Mouse (Mus musculus) left cerebral cortex, postnatal 14 days (tissue): ENCODE results near the gene Snx11. TPM values are rescaled to one million over a fixed set of nuclear protein-coding genes. Genes with fewer than 3 reads are reported as not detected.

ENCODE experiments used
- DNase-seq, 2 experiments: peaks; one replicate each; pipeline ENCODE4 v3.0.0; 2021 to 2022; ENCODE audit warnings: low spot score in 2 of 2, mixed read lengths in 1 of 2
- intact Hi-C: fragments of 180-260 bp; cut with DNase I; formaldehyde crosslinking; loops from one replicate; pipeline ENCODE4 v1.15.1; 2025
- total RNA-seq, 2 experiments: library from RNA; stranded (reverse); gene quantifications; 2 replicates each; pipeline ENCODE4 v1.2.3; 2021

Gene Snx11
- total RNA-seq, 2 experiments from 2014 or later, result 39.0 to 44.2 TPM

DNA sequence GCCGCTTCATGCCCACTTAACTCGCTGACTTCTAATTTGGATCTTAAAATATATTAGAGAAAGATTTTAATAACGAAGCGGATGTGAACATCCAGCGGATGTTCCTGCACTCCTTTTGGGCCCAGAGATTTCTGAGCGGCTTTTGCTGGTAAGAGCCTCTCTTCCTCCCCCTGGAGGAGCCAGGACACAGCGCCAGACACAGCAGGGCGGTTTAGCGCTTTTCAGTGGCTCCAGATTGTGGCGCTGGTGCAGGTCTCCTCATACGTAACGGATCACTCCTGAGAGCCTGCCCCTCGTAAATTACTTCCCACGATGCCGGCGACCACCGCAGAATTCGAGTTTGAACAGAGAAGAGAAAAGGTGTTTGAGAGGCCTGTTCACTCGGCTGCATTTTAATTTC, 41.5 kb downstream of the Snx11 start:
- intact Hi-C loops, result no loop called here
- DNase-seq, result peak; percentile 62 to 67

DNA sequence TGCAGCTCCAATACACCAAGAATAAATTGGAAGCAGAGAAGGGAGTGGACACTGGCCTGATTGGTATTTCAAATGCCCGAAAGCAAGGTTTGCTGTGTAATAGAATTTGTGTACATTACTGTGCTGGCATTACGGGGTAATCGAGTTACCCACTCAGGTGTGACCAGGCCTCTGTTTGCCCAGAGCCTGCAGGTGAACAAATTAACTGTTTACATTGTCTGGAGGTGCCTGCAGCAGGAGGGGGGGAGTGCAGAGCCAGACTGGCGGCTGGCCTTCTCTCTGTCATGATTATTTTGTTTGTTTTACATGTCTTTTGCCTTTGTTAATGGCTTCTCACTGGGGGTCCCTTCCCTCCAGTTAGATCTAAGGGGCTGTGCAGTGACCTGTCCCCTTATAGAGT, 44.7 kb downstream of the Snx11 start:
- no peak for DNase-seq
- intact Hi-C loops, result no loop called here

DNA sequence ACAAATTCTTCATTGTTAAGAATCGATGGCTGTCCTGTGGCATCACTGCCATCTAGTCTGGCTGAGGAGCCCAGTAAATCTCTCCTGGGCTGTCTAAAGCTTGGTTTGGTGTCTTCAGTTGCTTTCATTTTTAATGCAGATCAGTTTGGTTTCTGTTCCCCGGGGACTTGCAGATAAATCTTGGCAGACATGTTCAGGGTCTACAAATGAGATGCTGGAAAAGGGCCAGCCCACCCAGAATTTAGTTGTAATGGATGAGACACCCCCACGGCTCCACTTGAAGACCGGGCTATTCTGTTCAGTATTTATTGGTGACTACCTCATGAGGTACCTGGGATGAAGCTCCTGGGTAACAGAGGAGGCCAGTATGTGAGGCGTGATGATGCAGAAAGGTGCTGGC, 47.0 kb downstream of the Snx11 start:
- intact Hi-C loops, result no loop called here
- no peak for DNase-seq

DNA sequence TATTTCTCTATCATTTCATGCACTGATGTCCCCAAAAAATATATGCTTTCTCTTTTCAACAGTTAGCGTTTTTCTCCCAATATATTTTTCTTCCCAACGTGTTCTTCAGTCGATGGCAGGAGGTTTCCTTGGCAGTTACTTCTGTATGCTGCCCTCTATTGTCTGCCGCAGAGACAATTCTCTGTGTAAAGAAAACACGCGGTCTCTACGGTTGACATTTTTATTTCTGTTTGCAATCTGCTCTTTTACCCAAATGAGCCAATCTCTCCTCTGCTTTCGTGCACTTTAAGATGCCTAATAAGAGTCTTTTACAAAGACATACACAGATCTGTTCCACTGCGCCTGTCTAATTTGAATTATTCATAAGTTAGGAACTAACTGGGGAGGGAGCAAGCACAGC, 47.9 kb downstream of the Snx11 start:
- intact Hi-C loops, result no loop called here
- no peak for DNase-seq

DNA sequence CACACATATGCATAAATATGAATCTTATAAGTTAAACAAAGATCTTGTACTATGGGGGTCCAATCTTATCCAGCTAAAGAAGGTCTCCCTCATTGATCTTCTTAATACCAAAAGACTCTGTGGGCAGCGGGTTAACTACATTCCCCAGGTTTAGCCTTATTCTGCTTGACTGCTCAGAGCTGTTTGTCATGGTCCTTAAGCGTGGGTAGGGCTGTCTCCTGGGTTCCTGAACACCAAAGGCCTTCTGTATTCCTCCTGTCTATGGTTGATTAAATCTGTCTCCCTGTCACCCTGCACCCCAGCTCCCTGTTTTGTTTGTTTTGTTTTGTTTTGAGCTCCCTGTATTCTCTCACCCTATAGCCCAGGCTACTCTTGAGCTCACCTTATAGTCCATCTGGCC, 48.8 kb downstream of the Snx11 start:
- intact Hi-C loops, result no loop called here
- no peak for DNase-seq

DNA sequence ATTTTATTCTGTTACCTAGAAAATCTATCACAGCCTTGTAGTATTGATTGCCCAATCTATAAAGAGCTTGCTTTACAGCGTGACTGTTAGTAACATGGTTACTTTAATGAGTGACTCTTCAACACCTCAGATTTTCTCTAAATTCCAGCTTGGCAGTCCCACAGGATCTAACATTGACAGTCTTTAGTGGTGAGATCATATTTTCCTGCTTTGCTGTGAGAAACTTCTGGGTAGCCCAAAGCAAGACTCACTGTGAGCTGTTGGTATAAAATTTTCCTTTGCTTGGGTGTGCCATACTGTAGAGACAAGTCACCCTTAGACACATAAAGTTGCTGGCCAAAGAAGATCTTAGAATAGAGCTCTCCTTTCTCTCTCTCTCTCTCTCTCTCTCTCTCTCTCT, 51.5 kb downstream of the Snx11 start:
- DNase-seq, result no peak
- intact Hi-C loops, result no loop called here

DNA sequence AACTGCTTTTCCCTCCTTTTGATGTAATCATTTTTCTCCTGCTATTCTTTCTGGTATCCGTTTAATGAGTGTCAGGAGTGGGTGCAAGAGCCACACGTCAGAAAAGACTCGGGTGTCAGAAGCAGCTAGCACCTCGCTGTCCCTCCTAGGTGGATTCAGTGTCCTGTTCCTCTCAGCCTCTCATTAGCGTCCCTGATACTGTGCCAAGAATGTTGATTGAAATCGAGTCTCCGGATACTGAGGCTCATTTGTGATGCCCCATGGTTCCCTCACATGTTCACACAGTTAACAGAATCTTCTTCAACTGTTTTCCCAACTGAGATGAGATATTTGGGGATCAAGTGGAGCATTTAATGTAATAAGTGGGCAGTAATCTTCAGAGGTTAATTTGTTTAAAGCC, 58.8 kb downstream of the Snx11 start:
- DNase-seq, result no peak
- intact Hi-C loops, result no loop called here

Other genes starting within 250 kb of the Snx11 start
- 10 to 100 TPM; 47.0 to 50.1 TPM for gene Cbx1, start 11.6 kb upstream of the Snx11 start, total RNA-seq
- gene Nfe2l1, start 52.4 kb upstream of the Snx11 start, total RNA-seq, result 100 to 1,000 TPM; 205 to 209 TPM
- 1 to 10 TPM; 2.7 to 3.2 TPM for gene Copz2, start 72.3 kb upstream of the Snx11 start, total RNA-seq
- 10 to 100 TPM; 38.9 to 39.9 TPM for gene Cdk5rap3, start 138.9 kb upstream of the Snx11 start, total RNA-seq
- gene Prr15l, start 150.5 kb upstream of the Snx11 start, total RNA-seq, result not detected
- gene Pnpo, start 166.4 kb upstream of the Snx11 start, total RNA-seq, result 10 to 100 TPM; 38.0 to 40.3 TPM
- gene Sp2, start 205.4 kb upstream of the Snx11 start, total RNA-seq, result 10 to 100 TPM; 10.1 to 11.8 TPM
- 1 to 10 TPM; 2.6 to 2.7 TPM for gene Sp6, start 235.8 kb upstream of the Snx11 start, total RNA-seq